Mouse (Mus musculus) limb, embryonic 15.5 days (tissue): ENCODE results near the gene Me1. TPM values are rescaled to one million over a fixed set of nuclear protein-coding genes. Genes with fewer than 3 reads are reported as not detected.

Source experiments
- ATAC-seq: fragments of 200-750 bp; cut with Nextera tagmentation; 2 replicates; pipeline ENCODE4 v1.8.0; 2017; ENCODE audit warnings: low read depth, moderate TSS enrichment; ENCODE audit not compliant: insufficient number of reproducible peaks, low FRiP score, low TSS enrichment
- H3K27ac ChIP-seq: fragments of 300-500 bp; sonication (generic); 2 replicates; pipeline ENCODE4 v1.5.1; 2015; ENCODE audit warnings: moderate library complexity, mild to moderate bottlenecking, inconsistent platforms
- H3K27me3 ChIP-seq: fragments of 300-500 bp; sonication (generic); 2 replicates; pipeline ENCODE4 v1.6.1; 2015; ENCODE audit warnings: inconsistent platforms
- H3K36me3 ChIP-seq: fragments of 300-500 bp; sonication (generic); 2 replicates; pipeline ENCODE4 v1.6.1; 2015; ENCODE audit warnings: inconsistent platforms
- H3K4me1 ChIP-seq: fragments of 300-500 bp; sonication (generic); 2 replicates; pipeline ENCODE4 v1.6.1; 2015; ENCODE audit warnings: inconsistent platforms
- H3K4me2 ChIP-seq: fragments of 300-500 bp; sonication (generic); 2 replicates; pipeline ENCODE4 v1.6.1; 2015; ENCODE audit warnings: mild to moderate bottlenecking, inconsistent platforms
- H3K4me3 ChIP-seq: fragments of 300-500 bp; sonication (generic); 2 replicates; pipeline ENCODE4 v1.5.1; 2015; ENCODE audit warnings: mild to moderate bottlenecking, inconsistent platforms
- H3K9ac ChIP-seq: fragments of 300-500 bp; sonication (generic); 2 replicates; pipeline ENCODE4 v1.6.1; 2015; ENCODE audit warnings: inconsistent platforms
- H3K9me3 ChIP-seq: fragments of 300-500 bp; sonication (generic); 2 replicates; pipeline ENCODE4 v1.6.1; 2016; ENCODE audit warnings: inconsistent platforms
- WGBS: fragments of 180-500 bp; shearing (Covaris S2); methylation state at CpG from one replicate; pipeline ENCODE4 v1.1.7; 2015; 5-methylcytosine and 5-hydroxymethylcytosine counted together
- polyA plus RNA-seq: library from polyadenylated mRNA; unstranded; fragments of >200 nt; fragmentation: Nextera tagmentation; extraction: Ambion mirVana; gene quantifications from 2 replicates; pipeline ENCODE4 v1.2.1, GENCODE M21; 2015

The Me1 gene
- polyA plus RNA-seq, 1 experiment from 2014 or later: 32.4 TPM

GRCm38 (mm10) chr9:86554641-86555040, 141.1 kb downstream of the Me1 start:
- no peak overlapping the region for H3K4me3 ChIP-seq
- H3K9me3 ChIP-seq: no peaks in the 10 kb centered on the region
- H3K27me3 ChIP-seq: no peaks in the 10 kb centered on the region
- no peaks in the 10 kb centered on the region for H3K4me1 ChIP-seq
- H3K4me2 ChIP-seq: no peak overlapping the region
- no peak for ATAC-seq
- H3K27ac ChIP-seq: no peak overlapping the region
- WGBS: 89% methylated on average over 4 of the region's 4 CpGs
- no peak overlapping the region for H3K9ac ChIP-seq
- peaks cover 76% of the 10 kb centered on the region for H3K36me3 ChIP-seq

- H3K9ac ChIP-seq: no peak overlapping the region
These were observed 141.9 kb downstream of the Me1 start for GRCm38 (mm10) chr9:86553886-86554285.

GRCm38 (mm10) chr9:86550717-86551116, 145.0 kb downstream of the Me1 start:
- 89% methylated on average over 3 of the region's 3 CpGs for WGBS
- Histone ChIP-seq H3K4me2 (no peak overlapping the region), H3K27ac (no peak overlapping the region), H3K4me1 (no peaks in the 10 kb centered on the region), H3K9ac (no peak overlapping the region), H3K36me3 (peaks cover 63% of the 10 kb centered on the region), H3K27me3 (no peaks in the 10 kb centered on the region), H3K4me3 (no peak overlapping the region), H3K9me3 (no peaks in the 10 kb centered on the region)
- ATAC-seq: no peak

More at GRCm38 (mm10) chr9:86553886-86554285, 141.9 kb downstream of the Me1 start:
- Histone ChIP-seq H3K36me3 (peaks cover 72% of the 10 kb centered on the region), H3K4me2 (no peak overlapping the region), H3K4me3 (no peak overlapping the region), H3K27me3 (no peaks in the 10 kb centered on the region), H3K4me1 (no peaks in the 10 kb centered on the region), H3K27ac (no peak overlapping the region), H3K9me3 (no peaks in the 10 kb centered on the region)
- ATAC-seq: no peak
- WGBS: 81% methylated on average over 9 of the region's 9 CpGs

GRCm38 (mm10) chr9:86549637-86550162, 146.1 kb downstream of the Me1 start:
- no peak overlapping the region for H3K27ac ChIP-seq
- peaks cover 63% of the 10 kb centered on the region for H3K36me3 ChIP-seq
- no peak overlapping the region for H3K4me3 ChIP-seq
- no peaks in the 10 kb centered on the region for H3K27me3 ChIP-seq
- no peaks in the 10 kb centered on the region for H3K9me3 ChIP-seq
- 89% methylated on average over 5 of the region's 5 CpGs for WGBS
- H3K4me1 ChIP-seq: no peaks in the 10 kb centered on the region
- H3K9ac ChIP-seq: no peak overlapping the region
- H3K4me2 ChIP-seq: no peak overlapping the region
- ATAC-seq: no peak

- Histone ChIP-seq H3K9ac (no peak overlapping the region), H3K4me3 (no peak overlapping the region), H3K36me3 (peaks cover 58% of the 10 kb centered on the region), H3K4me1 (no peaks in the 10 kb centered on the region), H3K27ac (no peak overlapping the region), H3K4me2 (no peak overlapping the region), H3K9me3 (no peaks in the 10 kb centered on the region), H3K27me3 (no peaks in the 10 kb centered on the region)
- ATAC-seq: no peak
- WGBS: 50% methylated on average over 1 of the region's 1 CpGs
These were observed 151.2 kb downstream of the Me1 start for GRCm38 (mm10) chr9:86544559-86544958.

GRCm38 (mm10) chr9:86543451-86543850, 152.3 kb downstream of the Me1 start:
- Histone ChIP-seq H3K27ac (no peak overlapping the region), H3K4me3 (no peak overlapping the region), H3K9me3 (no peaks in the 10 kb centered on the region), H3K4me1 (no peaks in the 10 kb centered on the region), H3K27me3 (no peaks in the 10 kb centered on the region), H3K4me2 (no peak overlapping the region), H3K36me3 (peaks cover 51% of the 10 kb centered on the region), H3K9ac (no peak overlapping the region)
- ATAC-seq: no peak
- WGBS: 93% methylated on average over 3 of the region's 3 CpGs

- Histone ChIP-seq H3K4me3 (no peak overlapping the region), H3K36me3 (peaks cover 29% of the 10 kb centered on the region), H3K27ac (no peak overlapping the region), H3K27me3 (no peaks in the 10 kb centered on the region), H3K4me2 (no peak overlapping the region), H3K9me3 (no peaks in the 10 kb centered on the region), H3K9ac (no peak overlapping the region), H3K4me1 (no peaks in the 10 kb centered on the region)
- 84% methylated on average over 5 of the region's 5 CpGs for WGBS
- ATAC-seq: 0 out of 2 replicates have a peak, but pooled peaks have one; percentile 44
These were observed 161.7 kb downstream of the Me1 start for GRCm38 (mm10) chr9:86534071-86534470.

Other genes with a start within 250 kb of the Me1 start
- 3.6 and 4.3 TPM in 2 replicates for gene Ube2cbp, start 231.0 kb downstream of the Me1 start, polyA plus RNA-seq
- gene Dop1a, start 228.8 kb downstream of the Me1 start, polyA plus RNA-seq: 14.9 and 17.2 TPM in 2 replicates
- 38.6 and 39.5 TPM in 2 replicates for gene Pgm3, start 124.1 kb downstream of the Me1 start, polyA plus RNA-seq
- gene Rwdd2a, start 124.0 kb downstream of the Me1 start, polyA plus RNA-seq: 3.2 and 3.4 TPM in 2 replicates
- 91.6 and 94.5 TPM in 2 replicates for gene Prss35, start 47.7 kb upstream of the Me1 start, polyA plus RNA-seq
- gene Snap91, start 184.7 kb upstream of the Me1 start, polyA plus RNA-seq: 5.9 and 6.8 TPM in 2 replicates